Mouse (Mus musculus) bone marrow, adult 2 months (tissue): ENCODE measurements around the gene Ptprt.

Experiments
- CTCF ChIP-seq: fragments of 200-500 bp; IDR thresholded peaks from 2 replicates; pipeline ENCODE4 v1.5.1; 2011; ENCODE audit warnings: low read length, control low read depth; ENCODE audit not compliant: control insufficient read depth, insufficient read depth
- POLR2A ChIP-seq: fragments of 200-500 bp; IDR thresholded peaks from 2 replicates; pipeline ENCODE4 v1.6.1; 2011; ENCODE audit warnings: low read depth, mild to moderate bottlenecking, control low read depth, low read length, borderline replicate concordance; ENCODE audit not compliant: control insufficient read depth

- TF ChIP-seq CTCF: no peak
- TF ChIP-seq POLR2A: no peak
Measured at GRCm38 (mm10) chr2:162052816-162053215, 608.1 kb downstream of the Ptprt start.
